In genomic region chr17:45584939-45585678, GRCm38 (mm10) we compare ENCODE assay signal across 9 mouse cellular contexts. TPM values are rescaled to one million over a fixed set of nuclear protein-coding genes. Genes with fewer than 3 reads are reported as not detected.
DNase-seq lines count a peak whose midpoint lies in the region; ATAC-seq and TF ChIP-seq lines count a peak whose summit lies in the region.
"Had no signal": no experiment of that assay in that cellular context is flagged by ENCODE, and none has a peak within 500 bp of the region (broad histone marks: within the 10 kb centered on the region; RNA-seq: fewer than 3 reads in every experiment).

No protein-coding gene starts in this region.

- no peak for TF ChIP-seq POLR2A in cortical plate, adult 2 months (IDR thresholded peaks at IDR 0.05; ENCODE audit: extremely low read depth, insufficient read depth, low read length)
- TF ChIP-seq POLR2A in small intestine, adult 2 months (IDR thresholded peaks at IDR 0.05; ENCODE audit: low read depth, low read length), result no peak

- no peaks in the 10 kb centered on the region for H3K27me3 ChIP-seq in intestine, embryonic 14.5 days (replicated peaks; ENCODE audit: control insufficient read depth, insufficient read depth, low read length)
- no peaks in the 10 kb centered on the region for H3K27me3 ChIP-seq in limb, embryonic 10.5 days (ENCODE audit: low read depth, poor library complexity, severe bottlenecking)
- no peaks in the 10 kb centered on the region for H3K27me3 ChIP-seq in midbrain, embryonic 11.5 days (ENCODE audit: control insufficient read depth, insufficient read depth, low read length)
- no peaks in the 10 kb centered on the region for H3K27me3 ChIP-seq in small intestine, adult 2 months (ENCODE audit: control insufficient read depth, insufficient read depth, low read length)

- peak overlapping the region; percentile 24; the same call in 1 of the 2 replicates for H3K27ac ChIP-seq in cortical plate, adult 2 months (ENCODE audit: insufficient read depth, low read length)
- H3K27ac ChIP-seq in intestine, embryonic 14.5 days (ENCODE audit: low read depth), result peak overlapping the region; percentile 89
- peak overlapping the region; percentile 82 for H3K27ac ChIP-seq in limb, embryonic 10.5 days
- H3K27ac ChIP-seq in midbrain, embryonic 11.5 days (ENCODE audit: low read depth, low read length), result peak overlapping the region; percentile 41; the same call in 1 of the 2 replicates
- H3K27ac ChIP-seq in small intestine, adult 2 months (ENCODE audit: insufficient read depth, low read depth, low read length), result peak overlapping the region; percentile 61

- peak; percentile 89 for DNase-seq in ZHBTc4 (ENCODE audit: low read depth, low spot score)
- peak; percentile 80 for DNase-seq in gastrocnemius, postnatal 25 days
- DNase-seq in intestine, embryonic 14.5 days (ENCODE audit: low spot score), result peak; percentile 87
- peak; percentile 92 for DNase-seq in limb, embryonic 10.5 days (ENCODE audit: low spot score)
- DNase-seq in midbrain, embryonic 11.5 days (ENCODE audit: low spot score, missing footprints), result peak; percentile 98

- H3K9me3 ChIP-seq in intestine, embryonic 14.5 days (ENCODE audit: control insufficient read depth, low read length), result peaks cover 4% of the 10 kb centered on the region; the same call in 1 of the 2 replicates
- H3K9me3 ChIP-seq in limb, embryonic 10.5 days (replicated peaks), result no peaks in the 10 kb centered on the region
- no peaks in the 10 kb centered on the region; the same call in 1 of the 2 replicates for H3K9me3 ChIP-seq in midbrain, embryonic 11.5 days (ENCODE audit: control insufficient read depth, low read length)

- H3K4me3 ChIP-seq in cortical plate, adult 2 months (ENCODE audit: insufficient read depth, low read length), result no peak overlapping the region
- no peak overlapping the region for H3K4me3 ChIP-seq in intestine, embryonic 14.5 days (ENCODE audit: low read depth, low read length)
- peak overlapping the region; percentile 20 for H3K4me3 ChIP-seq in limb, embryonic 10.5 days
- no peak overlapping the region for H3K4me3 ChIP-seq in midbrain, embryonic 11.5 days (ENCODE audit: low read depth, low read length)
- no peak overlapping the region for H3K4me3 ChIP-seq in small intestine, adult 2 months (ENCODE audit: low read depth, low read length)

- H3K9ac ChIP-seq in intestine, embryonic 14.5 days (ENCODE audit: low read length), result no peak overlapping the region
- H3K9ac ChIP-seq in midbrain, embryonic 11.5 days (ENCODE audit: low read length), result peak overlapping the region; percentile 36

- 19% methylated on average over 14 of the region's 14 CpGs for WGBS in intestine, embryonic 14.5 days
- 14% methylated on average over 14 of the region's 14 CpGs for WGBS in limb, embryonic 10.5 days
- WGBS in midbrain, embryonic 11.5 days, result 12% methylated on average over 14 of the region's 14 CpGs
- WGBS in small intestine, adult 2 months, result 58% methylated on average over 14 of the region's 14 CpGs

- peaks cover 4% of the 10 kb centered on the region; the same call in 1 of the 2 replicates for H3K4me1 ChIP-seq in cortical plate, adult 2 months (ENCODE audit: control insufficient read depth, insufficient read depth, low read length)
- H3K4me1 ChIP-seq in intestine, embryonic 14.5 days (replicated peaks; ENCODE audit: control insufficient read depth, insufficient read depth, low read length), result peaks cover 42% of the 10 kb centered on the region
- peaks cover 32% of the 10 kb centered on the region for H3K4me1 ChIP-seq in limb, embryonic 10.5 days
- H3K4me1 ChIP-seq in midbrain, embryonic 11.5 days (ENCODE audit: control insufficient read depth, insufficient read depth, low read length), result peaks cover 15% of the 10 kb centered on the region
- H3K4me1 ChIP-seq in small intestine, adult 2 months (ENCODE audit: control insufficient read depth, insufficient read depth, insufficient read length, low read length), result peaks cover 3% of the 10 kb centered on the region

- peak overlapping the region; percentile 32 for H3K4me2 ChIP-seq in intestine, embryonic 14.5 days (ENCODE audit: low read length)
- H3K4me2 ChIP-seq in midbrain, embryonic 11.5 days, result no peak overlapping the region

- TF ChIP-seq CTCF in cortical plate, adult 2 months (IDR thresholded peaks at IDR 0.05; ENCODE audit: extremely low read depth, insufficient read depth, low read length), result peak; percentile 76
- peak; percentile 89 for TF ChIP-seq CTCF in small intestine, adult 2 months (IDR thresholded peaks at IDR 0.05; ENCODE audit: extremely low read depth, insufficient read length, insufficient replicate concordance, low read depth, low read length)

- ATAC-seq in intestine, embryonic 14.5 days (replicated peaks; ENCODE audit: low FRiP score, low TSS enrichment, low read depth), result peak; percentile 70
- peak; percentile 75 for ATAC-seq in midbrain, embryonic 11.5 days (ENCODE audit: low FRiP score)
- ATAC-seq in erythroid progenitor cell, adult 5-6 weeks (replicated peaks; ENCODE audit: low FRiP score, poor library complexity, severe bottlenecking), result no peak

- peaks cover 12% of the 10 kb centered on the region; the same call in 1 of the 2 replicates for H3K36me3 ChIP-seq in intestine, embryonic 14.5 days (ENCODE audit: control insufficient read depth, insufficient read depth, low read length)
- peaks cover 36% of the 10 kb centered on the region for H3K36me3 ChIP-seq in limb, embryonic 10.5 days
- peaks cover 5% of the 10 kb centered on the region; the same call in 1 of the 2 replicates for H3K36me3 ChIP-seq in midbrain, embryonic 11.5 days (ENCODE audit: control insufficient read depth, insufficient read depth, low read length)
- H3K36me3 ChIP-seq in small intestine, adult 2 months (ENCODE audit: control insufficient read depth, insufficient read depth, low read length), result peaks cover 3% of the 10 kb centered on the region; the same call in 1 of the 2 replicates

RNA-seq across cellular contexts. Expression of gene Hsp90ab1, which starts 12.0 kb away (rescaled TPM):
- 980 and 997 TPM in 2 replicates for polyA plus RNA-seq in cortical plate, adult 2 months (2012; rRNA removed)
- 100 to 1,000 TPM; 839 to 859 TPM for total RNA-seq in gastrocnemius, postnatal 25 days (2021)
- 1,628 and 1,680 TPM in 2 replicates for polyA plus RNA-seq in intestine, embryonic 14.5 days (2014; fragmentation: Nextera tagmentation; extraction: Ambion mirVana)
- polyA plus RNA-seq in limb, embryonic 10.5 days (2016; fragmentation: Nextera tagmentation; extraction: Ambion mirVana), result 2,007 and 2,405 TPM in 2 replicates
- 1,614 and 1,690 TPM in 2 replicates for polyA plus RNA-seq in midbrain, embryonic 11.5 days (2014; fragmentation: Nextera tagmentation; extraction: Ambion mirVana)
- polyA plus RNA-seq in small intestine, adult 2 months (2012; rRNA removed), result 93.8 and 157 TPM in 2 replicates
- total RNA-seq in erythroid progenitor cell, adult 5-6 weeks (2015; ENCODE audit: low replicate concordance), result 200 and 204 TPM in 2 replicates
- total RNA-seq in erythroid progenitor cell, adult 5-6 weeks (2017; ENCODE audit: low replicate concordance), result 235 and 237 TPM in 2 replicates

RNA-seq across cellular contexts. Expression of gene Slc29a1, which starts 14.3 kb away (rescaled TPM):
- polyA plus RNA-seq in cortical plate, adult 2 months (2012; rRNA removed), result 35.9 and 37.6 TPM in 2 replicates
- total RNA-seq in gastrocnemius, postnatal 25 days (2021), result 10 to 100 TPM; 41.4 to 42.2 TPM
- 79.7 and 82.7 TPM in 2 replicates for polyA plus RNA-seq in intestine, embryonic 14.5 days (2014; fragmentation: Nextera tagmentation; extraction: Ambion mirVana)
- polyA plus RNA-seq in limb, embryonic 10.5 days (2016; fragmentation: Nextera tagmentation; extraction: Ambion mirVana), result 40.3 and 41.6 TPM in 2 replicates
- polyA plus RNA-seq in midbrain, embryonic 11.5 days (2014; fragmentation: Nextera tagmentation; extraction: Ambion mirVana), result 45.1 and 46.8 TPM in 2 replicates
- 26.1 and 35.2 TPM in 2 replicates for polyA plus RNA-seq in small intestine, adult 2 months (2012; rRNA removed)
- 101 and 133 TPM in 2 replicates for total RNA-seq in erythroid progenitor cell, adult 5-6 weeks (2015; ENCODE audit: low replicate concordance)
- total RNA-seq in erythroid progenitor cell, adult 5-6 weeks (2017; ENCODE audit: low replicate concordance), result 108 and 151 TPM in 2 replicates

RNA-seq across cellular contexts. Expression of gene Mymx, which starts 16.8 kb away (rescaled TPM):
- not detected in 2 replicates for polyA plus RNA-seq in cortical plate, adult 2 months (2012; rRNA removed)
- total RNA-seq in gastrocnemius, postnatal 25 days (2021), result 1 to 10 TPM in 1 of 2 experiments, under 1 TPM in 1; 0.36 to 1.4 TPM
- polyA plus RNA-seq in intestine, embryonic 14.5 days (2014; fragmentation: Nextera tagmentation; extraction: Ambion mirVana), result 0.31 TPM in 1 of 2 replicates, not detected in the other
- polyA plus RNA-seq in limb, embryonic 10.5 days (2016; fragmentation: Nextera tagmentation; extraction: Ambion mirVana), result 1.2 TPM in 1 of 2 replicates, not detected in the other
- polyA plus RNA-seq in midbrain, embryonic 11.5 days (2014; fragmentation: Nextera tagmentation; extraction: Ambion mirVana), result 0.21 TPM in 1 of 2 replicates, not detected in the other
- 0.75 and 5.8 TPM in 2 replicates for polyA plus RNA-seq in small intestine, adult 2 months (2012; rRNA removed)
- not detected in 2 replicates for total RNA-seq in erythroid progenitor cell, adult 5-6 weeks (2015; ENCODE audit: low replicate concordance)
- total RNA-seq in erythroid progenitor cell, adult 5-6 weeks (2017; ENCODE audit: low replicate concordance), result not detected in 2 replicates
- total RNA-seq: left cerebral cortex, adult 8-10 months had no signal

RNA-seq across cellular contexts. Expression of gene Slc35b2, which starts 21.4 kb away (rescaled TPM):
- 52.4 and 52.6 TPM in 2 replicates for polyA plus RNA-seq in cortical plate, adult 2 months (2012; rRNA removed)
- 10 to 100 TPM; 17.5 to 21.5 TPM for total RNA-seq in gastrocnemius, postnatal 25 days (2021)
- polyA plus RNA-seq in intestine, embryonic 14.5 days (2014; fragmentation: Nextera tagmentation; extraction: Ambion mirVana), result 136 and 146 TPM in 2 replicates
- 102 and 105 TPM in 2 replicates for polyA plus RNA-seq in limb, embryonic 10.5 days (2016; fragmentation: Nextera tagmentation; extraction: Ambion mirVana)
- 97.2 and 102 TPM in 2 replicates for polyA plus RNA-seq in midbrain, embryonic 11.5 days (2014; fragmentation: Nextera tagmentation; extraction: Ambion mirVana)
- polyA plus RNA-seq in small intestine, adult 2 months (2012; rRNA removed), result 98.2 and 105 TPM in 2 replicates
- 15.5 and 18.4 TPM in 2 replicates for total RNA-seq in erythroid progenitor cell, adult 5-6 weeks (2015; ENCODE audit: low replicate concordance)
- total RNA-seq in erythroid progenitor cell, adult 5-6 weeks (2017; ENCODE audit: low replicate concordance), result 10.3 and 14.0 TPM in 2 replicates

RNA-seq across cellular contexts. Expression of gene Nfkbie, which starts 29.6 kb away (rescaled TPM):
- 2.1 and 2.3 TPM in 2 replicates for polyA plus RNA-seq in cortical plate, adult 2 months (2012; rRNA removed)
- total RNA-seq in gastrocnemius, postnatal 25 days (2021), result under 1 TPM; 0.48 to 0.69 TPM
- polyA plus RNA-seq in intestine, embryonic 14.5 days (2014; fragmentation: Nextera tagmentation; extraction: Ambion mirVana), result 3.7 and 4.0 TPM in 2 replicates
- 5.1 and 5.2 TPM in 2 replicates for polyA plus RNA-seq in limb, embryonic 10.5 days (2016; fragmentation: Nextera tagmentation; extraction: Ambion mirVana)
- 7.8 and 9.0 TPM in 2 replicates for polyA plus RNA-seq in midbrain, embryonic 11.5 days (2014; fragmentation: Nextera tagmentation; extraction: Ambion mirVana)
- 4.6 and 6.2 TPM in 2 replicates for polyA plus RNA-seq in small intestine, adult 2 months (2012; rRNA removed)
- total RNA-seq in erythroid progenitor cell, adult 5-6 weeks (2015; ENCODE audit: low replicate concordance), result 2.1 and 2.9 TPM in 2 replicates
- 1.7 and 3.6 TPM in 2 replicates for total RNA-seq in erythroid progenitor cell, adult 5-6 weeks (2017; ENCODE audit: low replicate concordance)

Comparison
In these comparisons a context has a peak if more than half of its experiments do, and no peak if none do; other contexts are left out.
1. H3K27ac ChIP-seq: peak in every context shown above with its lines; median percentile 89 in intestine, embryonic 14.5 days; 82 in limb, embryonic 10.5 days; 61 in small intestine, adult 2 months; 41 in midbrain, embryonic 11.5 days; 24 in cortical plate, adult 2 months.